Mouse (Mus musculus): ENCODE results near the gene Smtnl2. TPM values are rescaled to one million over a fixed set of nuclear protein-coding genes. Genes with fewer than 3 reads are reported as not detected.
"Not testable (repeated sequence)": the region's sequence is repeated elsewhere in the genome, so short reads cannot be mapped to it uniquely, and the experiment has no call there.

Smtnl2 gene
- polyA plus RNA-seq, 1 experiment from 2014 or later = 4.9 TPM

- WGBS (ENCODE audit: insufficient replicate concordance) = 19% methylated on average over 8 of the region's 8 CpGs
- no peak overlapping the region for H3K27ac ChIP-seq (ENCODE audit: low read length)
- H3K9ac ChIP-seq (ENCODE audit: low read depth, low read length) = no peak overlapping the region
- H3K4me2 ChIP-seq (ENCODE audit: low read depth, low read length) = no peak overlapping the region
- H3K4me3 ChIP-seq (ENCODE audit: low read depth, low read length) = no peak overlapping the region
- no peaks in the 10 kb centered on the region for H3K27me3 ChIP-seq (ENCODE audit: control insufficient read depth, insufficient read depth, low read depth, low read length)
- H3K9me3 ChIP-seq (replicated peaks; ENCODE audit: control insufficient read depth, low read length) = no peaks in the 10 kb centered on the region
- no peaks in the 10 kb centered on the region; the same call in 1 of the 2 replicates for H3K4me1 ChIP-seq (ENCODE audit: control insufficient read depth, low read depth, low read length)
- ATAC-seq (ENCODE audit: low read depth) = no peak
- no peaks in the 10 kb centered on the region for H3K36me3 ChIP-seq (ENCODE audit: control insufficient read depth, insufficient read depth)
These were observed 67.6 kb downstream of the Smtnl2 start for GRCm38 (mm10) chr11:72343904-72344303.

GRCm38 (mm10) chr11:72343238-72343625 is 68.3 kb downstream of the Smtnl2 start:
- H3K36me3 ChIP-seq (ENCODE audit: control insufficient read depth, insufficient read depth); H3K4me2 ChIP-seq (ENCODE audit: low read depth, low read length); H3K9ac ChIP-seq (ENCODE audit: low read depth, low read length); H3K27ac ChIP-seq (ENCODE audit: low read length); H3K27me3 ChIP-seq (ENCODE audit: control insufficient read depth, insufficient read depth, low read depth, low read length); H3K4me1 ChIP-seq (ENCODE audit: control insufficient read depth, low read depth, low read length); H3K4me3 ChIP-seq (ENCODE audit: low read depth, low read length); H3K9me3 ChIP-seq (replicated peaks; ENCODE audit: control insufficient read depth, low read length); ATAC-seq (ENCODE audit: low read depth): not testable (repeated sequence)
- WGBS (ENCODE audit: insufficient replicate concordance) = 70% methylated on average over 5 of the region's 5 CpGs

- Histone ChIP-seq H3K27me3 (ENCODE audit: control insufficient read depth, insufficient read depth, low read depth, low read length) (no peaks in the 10 kb centered on the region), H3K9ac (ENCODE audit: low read depth, low read length) (no peak overlapping the region), H3K4me2 (ENCODE audit: low read depth, low read length) (no peak overlapping the region), H3K36me3 (ENCODE audit: control insufficient read depth, insufficient read depth) (no peaks in the 10 kb centered on the region), H3K4me1 (ENCODE audit: control insufficient read depth, low read depth, low read length) (no peaks in the 10 kb centered on the region), H3K9me3 (replicated peaks; ENCODE audit: control insufficient read depth, low read length) (no peaks in the 10 kb centered on the region), H3K27ac (ENCODE audit: low read length) (no peak overlapping the region), H3K4me3 (ENCODE audit: low read depth, low read length) (no peak overlapping the region)
- WGBS (ENCODE audit: insufficient replicate concordance) = 6% methylated on average over 7 of the region's 7 CpGs
- ATAC-seq (ENCODE audit: low read depth) = 0 out of 2 replicates have a peak, but pooled peaks have one; percentile 16
These were observed 68.8 kb downstream of the Smtnl2 start for GRCm38 (mm10) chr11:72342549-72343237.

- Histone ChIP-seq H3K4me2 (ENCODE audit: low read depth, low read length) (no peak overlapping the region), H3K27ac (ENCODE audit: low read length) (no peak overlapping the region), H3K36me3 (ENCODE audit: control insufficient read depth, insufficient read depth) (no peaks in the 10 kb centered on the region), H3K4me1 (ENCODE audit: control insufficient read depth, low read depth, low read length) (no peaks in the 10 kb centered on the region), H3K4me3 (ENCODE audit: low read depth, low read length) (no peak overlapping the region), H3K9ac (ENCODE audit: low read depth, low read length) (no peak overlapping the region), H3K27me3 (ENCODE audit: control insufficient read depth, insufficient read depth, low read depth, low read length) (no peaks in the 10 kb centered on the region), H3K9me3 (replicated peaks; ENCODE audit: control insufficient read depth, low read length) (no peaks in the 10 kb centered on the region)
- WGBS (ENCODE audit: insufficient replicate concordance) = 55% methylated on average over 4 of the region's 4 CpGs
- ATAC-seq (ENCODE audit: low read depth) = no peak
These were observed 71.8 kb downstream of the Smtnl2 start for GRCm38 (mm10) chr11:72339716-72340115.

Small RNAs within 50 kb of the gene (microRNA-seq; reads per million reads assigned to microRNA genes)
- gene Mir6338 = not detected

Other genes with a start within 250 kb of the Smtnl2 start
- gene Gm43951, start 204.9 kb downstream of the Smtnl2 start, polyA plus RNA-seq (2015; fragmentation: Nextera tagmentation; extraction: Ambion mirVana) = not detected in 2 replicates
- 2.2 and 2.6 TPM in 2 replicates for gene 4933427D14Rik, start 204.3 kb downstream of the Smtnl2 start, polyA plus RNA-seq (2015; fragmentation: Nextera tagmentation; extraction: Ambion mirVana)
- gene Txndc17, start 204.2 kb downstream of the Smtnl2 start, polyA plus RNA-seq (2015; fragmentation: Nextera tagmentation; extraction: Ambion mirVana) = 66.4 and 68.5 TPM in 2 replicates
- gene Med31, start 196.1 kb downstream of the Smtnl2 start, polyA plus RNA-seq (2015; fragmentation: Nextera tagmentation; extraction: Ambion mirVana) = 10.6 and 11.1 TPM in 2 replicates
- gene Slc13a5, start 144.5 kb downstream of the Smtnl2 start, polyA plus RNA-seq (2015; fragmentation: Nextera tagmentation; extraction: Ambion mirVana) = not detected in 2 replicates
- gene Xaf1, start 110.1 kb downstream of the Smtnl2 start, polyA plus RNA-seq (2015; fragmentation: Nextera tagmentation; extraction: Ambion mirVana) = 2.7 and 3.4 TPM in 2 replicates
- gene Fbxo39, start 97.3 kb downstream of the Smtnl2 start, polyA plus RNA-seq (2015; fragmentation: Nextera tagmentation; extraction: Ambion mirVana) = not detected in 2 replicates
- not detected in 2 replicates for gene Tekt1, start 49.3 kb downstream of the Smtnl2 start, polyA plus RNA-seq (2015; fragmentation: Nextera tagmentation; extraction: Ambion mirVana)
- gene Ggt6, start 23.8 kb upstream of the Smtnl2 start, polyA plus RNA-seq (2015; fragmentation: Nextera tagmentation; extraction: Ambion mirVana) = 0.25 and 0.94 TPM in 2 replicates
- gene Mybbp1a, start 29.6 kb upstream of the Smtnl2 start, polyA plus RNA-seq (2015; fragmentation: Nextera tagmentation; extraction: Ambion mirVana) = 62.3 and 68.2 TPM in 2 replicates
- gene Spns2, start 78.2 kb upstream of the Smtnl2 start, polyA plus RNA-seq (2015; fragmentation: Nextera tagmentation; extraction: Ambion mirVana) = 3.7 and 5.7 TPM in 2 replicates
- gene Spns3, start 138.8 kb upstream of the Smtnl2 start, polyA plus RNA-seq (2015; fragmentation: Nextera tagmentation; extraction: Ambion mirVana) = 1.6 TPM in 2 replicates
- 20.9 and 21.8 TPM in 2 replicates for gene Ube2g1, start 195.6 kb upstream of the Smtnl2 start, polyA plus RNA-seq (2015; fragmentation: Nextera tagmentation; extraction: Ambion mirVana)